Mouse (Mus musculus) skeletal muscle tissue, adult 2 months (tissue): ENCODE results near the gene Chchd3.
A peak's percentile ranks its signal among the peaks of the same experiment; 100 is the strongest.

Source experiments
- DNase-seq: peaks from one replicate; pipeline ENCODE4 v3.0.0-alpha.2; 2012; ENCODE audit warnings: low read depth, low spot score

Gene Chchd3

GRCm38 (mm10) chr6:32801776-32802175 lies 258.3 kb downstream of the Chchd3 start:
- DNase-seq, result peak; percentile 6

GRCm38 (mm10) chr6:32797525-32797924 lies 262.5 kb downstream of the Chchd3 start:
- DNase-seq, result no peak

GRCm38 (mm10) chr6:32795653-32796500 lies 264.2 kb downstream of the Chchd3 start:
- no peak for DNase-seq

GRCm38 (mm10) chr6:32793575-32793974 lies 266.5 kb downstream of the Chchd3 start:
- DNase-seq, result no peak

- no peak for DNase-seq
Observed at GRCm38 (mm10) chr6:32793163-32793562, 266.9 kb downstream of the Chchd3 start.

- no peak for DNase-seq
Observed at GRCm38 (mm10) chr6:32790487-32790886, 269.6 kb downstream of the Chchd3 start.

GRCm38 (mm10) chr6:32787399-32787798 lies 272.7 kb downstream of the Chchd3 start:
- DNase-seq, result no peak

- DNase-seq, result no peak
Observed at GRCm38 (mm10) chr6:32786196-32786595, 273.9 kb downstream of the Chchd3 start.

- DNase-seq, result no peak
Observed at GRCm38 (mm10) chr6:32783102-32783501, 277.0 kb downstream of the Chchd3 start.

- DNase-seq, result peak; percentile 6
Observed at GRCm38 (mm10) chr6:32780602-32781001, 279.5 kb downstream of the Chchd3 start.

GRCm38 (mm10) chr6:32776384-32776783 lies 283.7 kb downstream of the Chchd3 start:
- no peak for DNase-seq

- peak; percentile 11 for DNase-seq
Observed at GRCm38 (mm10) chr6:32754524-32754923, 305.5 kb downstream of the Chchd3 start.

GRCm38 (mm10) chr6:32749821-32750220 lies 310.2 kb downstream of the Chchd3 start:
- DNase-seq, result no peak

- no peak for DNase-seq
Observed at GRCm38 (mm10) chr6:32748777-32749176, 311.3 kb downstream of the Chchd3 start.

GRCm38 (mm10) chr6:32747333-32747732 lies 312.7 kb downstream of the Chchd3 start:
- DNase-seq, result no peak
